Mouse (Mus musculus) ES-E14 (cell line): ENCODE results near the gene Dnali1.

Experiments used
- MAFK ChIP-seq: IDR thresholded peaks from 2 replicates; pipeline ENCODE4 v1.6.1; 2014; ENCODE audit warnings: mild to moderate bottlenecking, low read depth, low read length, inconsistent platforms; ENCODE audit not compliant: insufficient read depth
- ZC3H11A ChIP-seq: IDR thresholded peaks from 2 replicates; pipeline ENCODE4 v1.6.1; 2012; ENCODE audit warnings: low read depth, mild to moderate bottlenecking, inconsistent platforms, low read length, borderline replicate concordance

DNA sequence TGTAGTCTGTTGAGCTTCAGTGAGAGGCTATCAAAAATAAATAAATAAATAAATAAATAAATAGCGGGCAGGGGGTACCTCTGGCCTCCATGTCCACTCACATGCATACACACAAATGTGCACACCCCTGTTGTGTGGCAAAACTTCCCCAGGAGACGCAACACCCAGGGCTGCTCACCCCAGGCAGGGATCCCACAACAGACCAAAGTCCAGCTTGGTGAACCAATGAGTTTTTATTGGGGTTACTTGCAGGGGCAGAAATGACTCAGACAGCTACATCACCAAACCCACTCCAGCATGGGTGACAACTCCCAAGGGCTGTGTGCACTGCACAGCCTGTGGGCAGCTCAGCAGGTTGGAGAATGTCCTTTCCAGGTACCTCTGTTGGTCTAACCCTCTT lies 12.2 kb upstream of the Dnali1 start:
- no peak for TF ChIP-seq ZC3H11A
- TF ChIP-seq MAFK = no peak
